Mouse (Mus musculus) hindbrain, embryonic 14.5 days (tissue): ENCODE data around the gene Rplp2. TPM values are rescaled to one million over a fixed set of nuclear protein-coding genes. Genes with fewer than 3 reads are reported as not detected.
"Not testable (repeated sequence)": the region's sequence is repeated elsewhere in the genome, so short reads cannot be mapped to it uniquely, and the experiment has no call there.

ENCODE experiments used
- ATAC-seq: fragments of 200-750 bp; cut with Nextera tagmentation; 2 replicates; pipeline ENCODE4 v1.8.0; 2017; ENCODE audit warnings: moderate number of reproducible peaks, mild to moderate bottlenecking, moderate TSS enrichment, moderate library complexity; ENCODE audit not compliant: low FRiP score
- DNase-seq: peaks from one replicate; pipeline ENCODE4 v3.0.0-alpha.2; 2015; ENCODE audit warnings: low spot score
- H3K27ac ChIP-seq: fragments of 300-500 bp; sonication (generic); 2 replicates; pipeline ENCODE4 v1.5.1; 2014; ENCODE audit warnings: mild to moderate bottlenecking, moderate library complexity
- H3K27me3 ChIP-seq: fragments of 300-500 bp; sonication (generic); 2 replicates; pipeline ENCODE4 v1.6.1; 2014; ENCODE audit warnings: mild to moderate bottlenecking, low read length, mixed read lengths; ENCODE audit not compliant: control insufficient read depth, insufficient read depth
- H3K36me3 ChIP-seq: fragments of 300-500 bp; sonication (generic); replicated peaks from 2 replicates; pipeline ENCODE4 v1.6.1; 2014; ENCODE audit not compliant: control insufficient read depth, insufficient read depth
- H3K4me1 ChIP-seq: fragments of 300-500 bp; sonication (generic); replicated peaks from 2 replicates; pipeline ENCODE4 v1.6.1; 2014; ENCODE audit warnings: antibody characterized with exemption, low read length, mixed read lengths; ENCODE audit not compliant: control insufficient read depth, insufficient read depth
- H3K4me2 ChIP-seq: fragments of 300-500 bp; sonication (generic); replicated peaks from 2 replicates; pipeline ENCODE4 v1.6.1; 2014; ENCODE audit warnings: mild to moderate bottlenecking, moderate library complexity
- H3K4me3 ChIP-seq: fragments of 300-500 bp; sonication (generic); replicated peaks from 2 replicates; pipeline ENCODE4 v1.5.1; 2014; ENCODE audit warnings: mild to moderate bottlenecking, low read length
- H3K9ac ChIP-seq: fragments of 300-500 bp; sonication (generic); 2 replicates; pipeline ENCODE4 v1.6.1; 2014
- H3K9me3 ChIP-seq: fragments of 300-500 bp; sonication (generic); 2 replicates; pipeline ENCODE4 v1.6.1; 2016; ENCODE audit warnings: low read length; ENCODE audit not compliant: control insufficient read depth
- WGBS: fragments of 180-500 bp; shearing (Covaris S2); extraction: QIAGEN DNeasy Blood & Tissue Kit; methylation state at CpG from one replicate; pipeline ENCODE4 v1.1.7; 2014; 5-methylcytosine and 5-hydroxymethylcytosine counted together
- polyA plus RNA-seq: library from polyadenylated mRNA; unstranded; fragments of >200 nt; fragmentation: Nextera tagmentation; extraction: Ambion mirVana; gene quantifications from 2 replicates; pipeline ENCODE4 v1.2.1, GENCODE M21; 2014

Gene Rplp2
- polyA plus RNA-seq, result 669 and 782 TPM in 2 replicates

DNA sequence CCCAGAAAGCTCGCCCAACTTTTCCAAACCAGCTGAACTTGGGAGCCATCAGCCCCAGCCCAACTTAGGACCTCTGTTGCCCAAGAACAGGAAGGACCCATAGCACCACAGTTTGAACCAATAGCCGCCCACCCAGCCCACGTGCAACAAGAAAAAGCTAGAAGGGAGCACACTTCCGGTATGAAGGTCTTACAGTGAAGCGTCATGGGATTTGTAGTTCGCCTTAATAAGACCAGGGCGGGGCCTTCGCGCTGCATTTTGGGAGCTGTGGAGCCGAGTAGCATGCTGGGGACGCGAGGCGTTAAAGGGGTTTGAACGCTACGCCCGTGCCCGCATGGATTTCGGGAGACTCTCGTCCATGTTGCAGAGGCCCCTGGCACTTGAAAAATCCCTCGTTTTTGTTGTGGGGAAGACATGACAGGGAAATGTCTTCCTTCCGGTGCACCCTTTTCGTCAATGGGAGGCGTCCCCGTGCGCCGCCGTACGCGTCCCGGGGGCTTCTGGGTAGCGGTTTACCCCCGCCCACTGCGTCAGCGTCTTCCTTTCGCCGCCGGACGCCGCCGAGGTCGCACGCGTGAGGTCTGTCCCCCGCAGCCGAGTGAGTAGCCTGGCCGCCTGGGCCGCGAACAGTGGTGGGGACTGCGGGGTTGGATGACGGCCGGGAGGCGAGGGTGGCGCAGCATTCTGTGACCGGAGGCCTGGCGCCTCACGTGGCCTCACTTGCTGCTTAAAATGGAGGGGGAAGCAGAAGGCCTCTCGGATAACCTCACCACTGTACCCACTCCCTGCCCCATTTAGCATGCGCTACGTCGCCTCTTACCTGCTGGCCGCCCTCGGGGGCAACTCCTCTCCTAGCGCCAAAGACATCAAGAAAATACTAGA, at the start of gene Rplp2:
Rplp2 (plus strand) TSS at position 261 of the 882 bp plus-strand sequence.
- no peaks in the 10 kb centered on the region for H3K27me3 ChIP-seq
- DNase-seq, result peak; percentile 94
- ATAC-seq, result peak; percentile 93
- no peaks in the 10 kb centered on the region for H3K9me3 ChIP-seq
- peak within 1 kb of the TSS; percentile 97 for H3K27ac ChIP-seq
- H3K4me1 ChIP-seq, result peaks cover 27% of the 10 kb centered on the region
- H3K4me3 ChIP-seq, result peak within 1 kb of the TSS; percentile 83
- peak within 1 kb of the TSS; percentile 75 for H3K4me2 ChIP-seq
- peak within 1 kb of the TSS; percentile 94 for H3K9ac ChIP-seq
- H3K36me3 ChIP-seq, result peaks cover 39% of the 10 kb centered on the region
- WGBS, result under 1% methylated on average over 63 of the region's 63 CpGs

DNA sequence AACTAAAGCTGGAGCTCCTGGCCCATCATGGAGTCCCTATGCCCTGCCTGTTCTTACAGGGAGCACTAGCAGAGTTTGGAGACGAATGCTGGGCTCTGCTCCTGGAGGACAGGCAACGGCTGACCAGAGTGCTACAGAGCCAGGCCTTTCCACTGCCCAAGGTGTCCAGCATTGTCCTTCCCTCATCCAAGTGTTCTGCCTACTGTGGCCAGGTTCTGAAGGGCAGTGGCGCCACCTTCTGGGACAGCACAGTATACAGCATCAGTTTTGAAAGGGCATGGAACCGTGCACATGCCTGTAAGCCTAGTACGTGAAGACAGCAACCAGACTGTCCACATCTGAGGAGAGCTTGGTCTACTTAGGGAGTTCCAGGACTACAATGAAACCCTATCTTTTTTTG, 43.9 kb upstream of the Rplp2 start:
- no peaks in the 10 kb centered on the region for H3K4me1 ChIP-seq
- no peaks in the 10 kb centered on the region for H3K27me3 ChIP-seq
- ATAC-seq (no peak), DNase-seq (peak; percentile 29)
- H3K27ac ChIP-seq, result no peak overlapping the region
- H3K9ac ChIP-seq, result no peak overlapping the region
- H3K9me3 ChIP-seq, result no peaks in the 10 kb centered on the region
- peaks cover 65% of the 10 kb centered on the region for H3K36me3 ChIP-seq
- no peak overlapping the region for H3K4me3 ChIP-seq
- WGBS, result 46% methylated on average over 5 of the region's 5 CpGs
- no peak overlapping the region for H3K4me2 ChIP-seq

DNA sequence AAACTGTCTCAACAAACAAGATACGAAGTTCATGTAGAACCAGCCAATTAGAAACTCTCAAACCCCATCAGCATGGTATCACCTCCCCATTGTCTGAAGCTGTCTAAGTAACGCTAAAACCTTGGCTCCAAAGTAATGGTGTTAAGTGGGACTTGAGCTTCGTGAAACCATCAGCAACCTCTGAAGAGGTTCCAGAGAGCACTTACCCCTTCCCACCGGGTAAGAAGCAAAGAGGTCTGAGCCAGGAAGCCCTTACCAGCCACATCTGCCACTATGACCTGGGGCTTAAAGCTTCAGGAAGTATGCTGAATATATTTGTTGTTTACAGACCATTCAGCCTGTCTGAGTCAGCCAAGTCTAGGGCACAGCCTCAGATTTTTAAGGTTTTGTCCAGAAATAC, 41.7 kb upstream of the Rplp2 start:
- no peaks in the 10 kb centered on the region; the same call in 1 of the 2 replicates for H3K4me1 ChIP-seq
- no peaks in the 10 kb centered on the region for H3K27me3 ChIP-seq
- no peak for ATAC-seq
- no peak for DNase-seq
- peaks cover 65% of the 10 kb centered on the region for H3K36me3 ChIP-seq
- no peak overlapping the region for H3K4me3 ChIP-seq
- no peak overlapping the region for H3K4me2 ChIP-seq
- 88% methylated on average over 4 of the region's 4 CpGs for WGBS
- H3K9me3 ChIP-seq, result no peaks in the 10 kb centered on the region
- no peak overlapping the region for H3K9ac ChIP-seq
- H3K27ac ChIP-seq, result no peak overlapping the region

DNA sequence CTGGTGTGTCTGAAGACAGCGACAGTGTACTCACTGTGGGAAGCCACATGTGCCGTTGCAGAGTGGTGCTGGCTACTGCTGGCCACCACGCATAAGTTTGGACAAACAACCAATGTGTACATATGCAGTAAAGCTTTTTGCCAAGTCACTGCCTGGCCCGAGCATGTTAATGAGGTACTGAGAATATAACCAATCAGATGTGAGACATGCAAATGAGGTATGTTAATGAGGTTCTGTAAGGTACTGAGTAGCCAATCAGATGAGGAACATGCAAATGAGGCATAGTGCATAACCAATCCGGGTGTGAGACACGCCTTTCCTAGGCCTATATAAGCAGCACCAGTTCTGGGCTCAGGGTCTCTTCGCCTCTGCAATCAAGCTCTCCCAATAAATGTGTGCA, 39.5 kb upstream of the Rplp2 start:
- H3K4me2 ChIP-seq, DNase-seq, H3K9ac ChIP-seq, ATAC-seq, H3K4me3 ChIP-seq, H3K9me3 ChIP-seq, H3K27me3 ChIP-seq, H3K27ac ChIP-seq, H3K4me1 ChIP-seq: not testable (repeated sequence)
- WGBS, result 95% methylated on average over 7 of the region's 7 CpGs
- H3K36me3 ChIP-seq, result peaks cover 47% of the 10 kb centered on the region

- ATAC-seq (peak; percentile 69), DNase-seq (peak; percentile 87)
- H3K9me3 ChIP-seq, result no peaks in the 10 kb centered on the region
- H3K27ac ChIP-seq, result 0 out of 2 replicates have a peak overlapping the region, but pooled peaks have one; percentile 34
- peak overlapping the region; percentile 40 for H3K9ac ChIP-seq
- H3K4me3 ChIP-seq, result no peak overlapping the region
- 13% methylated on average over 11 of the region's 11 CpGs for WGBS
- 0 out of 2 replicates have a peak overlapping the region, but pooled peaks have one; percentile 7 for H3K4me2 ChIP-seq
- H3K36me3 ChIP-seq, result peaks cover 38% of the 10 kb centered on the region; the same call in 1 of the 2 replicates
- peaks cover 8% of the 10 kb centered on the region for H3K4me1 ChIP-seq
- no peaks in the 10 kb centered on the region for H3K27me3 ChIP-seq
Measured at GRCm38 (mm10) chr7:141408833-141409232, 38.3 kb upstream of the Rplp2 start.

DNA sequence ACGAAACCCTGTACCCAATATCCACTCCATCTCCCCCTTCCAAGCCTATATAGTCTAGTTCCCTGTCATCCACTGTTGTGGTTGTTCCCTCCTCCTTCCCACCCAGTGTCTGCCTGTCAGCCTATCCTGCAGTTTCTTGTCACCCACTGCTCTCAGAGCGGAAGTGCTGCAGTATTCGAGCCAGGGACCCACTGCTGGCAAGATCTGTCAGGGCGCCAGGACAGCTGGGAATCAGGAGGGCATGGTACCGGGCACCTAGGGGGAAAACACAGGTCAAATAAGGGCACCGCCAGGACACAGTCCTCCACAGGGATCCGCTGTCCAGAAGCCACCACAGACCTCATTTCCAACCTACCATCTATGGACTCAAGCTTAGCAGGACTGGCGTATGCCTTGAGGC, 36.5 kb upstream of the Rplp2 start:
- no peak overlapping the region for H3K4me2 ChIP-seq
- WGBS, result 91% methylated on average over 8 of the region's 8 CpGs
- H3K36me3 ChIP-seq, result peaks cover 32% of the 10 kb centered on the region; the same call in 1 of the 2 replicates
- DNase-seq (no peak), ATAC-seq (no peak)
- H3K4me3 ChIP-seq, result no peak overlapping the region
- H3K9ac ChIP-seq, result no peak overlapping the region
- H3K27ac ChIP-seq, result no peak overlapping the region
- H3K4me1 ChIP-seq, result peaks cover 13% of the 10 kb centered on the region
- H3K27me3 ChIP-seq, result no peaks in the 10 kb centered on the region
- no peaks in the 10 kb centered on the region for H3K9me3 ChIP-seq

DNA sequence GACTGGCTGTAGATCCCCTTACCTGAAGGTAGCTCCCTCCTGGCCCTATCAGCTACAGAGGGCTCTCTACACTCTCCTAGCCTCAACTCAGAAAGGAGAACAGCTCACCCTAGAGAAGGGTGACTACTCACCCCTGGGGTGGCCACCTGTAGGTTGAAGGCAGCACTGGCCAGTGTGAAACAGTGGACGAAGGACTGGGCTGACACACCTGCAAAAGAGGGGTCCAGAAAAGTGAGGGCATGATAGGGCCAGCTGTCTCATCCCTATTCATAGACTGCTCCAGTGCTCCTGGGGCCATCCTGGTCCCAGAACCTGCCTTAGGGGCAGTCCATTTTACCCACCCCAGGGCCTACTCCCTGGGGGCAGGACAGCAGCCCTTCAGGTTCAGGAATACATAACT, 35.5 kb upstream of the Rplp2 start:
- H3K4me3 ChIP-seq, result no peak overlapping the region
- H3K27me3 ChIP-seq, result no peaks in the 10 kb centered on the region
- DNase-seq (no peak), ATAC-seq (no peak)
- H3K36me3 ChIP-seq, result peaks cover 32% of the 10 kb centered on the region; the same call in 1 of the 2 replicates
- H3K4me2 ChIP-seq, result no peak overlapping the region
- H3K4me1 ChIP-seq, result peaks cover 13% of the 10 kb centered on the region
- 94% methylated on average over 1 of the region's 1 CpGs for WGBS
- no peak overlapping the region for H3K27ac ChIP-seq
- no peak overlapping the region for H3K9ac ChIP-seq
- no peaks in the 10 kb centered on the region for H3K9me3 ChIP-seq

DNA sequence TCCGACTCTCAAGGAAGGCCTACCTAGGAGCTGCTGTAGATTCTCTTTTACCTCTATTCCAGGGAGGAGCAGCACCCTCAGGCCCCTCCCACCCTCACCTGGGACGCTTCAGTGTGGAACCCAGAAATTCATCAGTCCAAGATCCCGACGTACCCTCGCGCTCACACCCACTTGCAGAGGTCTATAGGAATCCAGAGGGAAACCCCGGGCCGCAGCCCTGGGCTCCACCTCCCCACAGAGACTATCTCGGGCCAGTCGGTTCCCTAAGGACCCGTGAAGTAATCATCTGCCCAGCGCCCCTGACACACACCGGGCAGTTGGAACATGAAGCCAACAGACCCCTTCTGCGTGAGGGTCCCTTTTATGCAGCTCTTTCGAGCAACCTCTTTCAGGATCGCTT, 33.8 kb upstream of the Rplp2 start:
- Histone ChIP-seq H3K9me3 (no peaks in the 10 kb centered on the region), H3K4me2 (peak overlapping the region; percentile 86), H3K4me1 (peaks cover 13% of the 10 kb centered on the region), H3K36me3 (peaks cover 25% of the 10 kb centered on the region; the same call in 1 of the 2 replicates), H3K27ac (peak overlapping the region; percentile 80), H3K4me3 (peak overlapping the region; percentile 61), H3K27me3 (no peaks in the 10 kb centered on the region), H3K9ac (peak overlapping the region; percentile 68)
- 4% methylated on average over 16 of the region's 16 CpGs for WGBS
- peak; percentile 25 for DNase-seq
- ATAC-seq, result peak; percentile 26; the same call in 1 of the 2 replicates

DNA sequence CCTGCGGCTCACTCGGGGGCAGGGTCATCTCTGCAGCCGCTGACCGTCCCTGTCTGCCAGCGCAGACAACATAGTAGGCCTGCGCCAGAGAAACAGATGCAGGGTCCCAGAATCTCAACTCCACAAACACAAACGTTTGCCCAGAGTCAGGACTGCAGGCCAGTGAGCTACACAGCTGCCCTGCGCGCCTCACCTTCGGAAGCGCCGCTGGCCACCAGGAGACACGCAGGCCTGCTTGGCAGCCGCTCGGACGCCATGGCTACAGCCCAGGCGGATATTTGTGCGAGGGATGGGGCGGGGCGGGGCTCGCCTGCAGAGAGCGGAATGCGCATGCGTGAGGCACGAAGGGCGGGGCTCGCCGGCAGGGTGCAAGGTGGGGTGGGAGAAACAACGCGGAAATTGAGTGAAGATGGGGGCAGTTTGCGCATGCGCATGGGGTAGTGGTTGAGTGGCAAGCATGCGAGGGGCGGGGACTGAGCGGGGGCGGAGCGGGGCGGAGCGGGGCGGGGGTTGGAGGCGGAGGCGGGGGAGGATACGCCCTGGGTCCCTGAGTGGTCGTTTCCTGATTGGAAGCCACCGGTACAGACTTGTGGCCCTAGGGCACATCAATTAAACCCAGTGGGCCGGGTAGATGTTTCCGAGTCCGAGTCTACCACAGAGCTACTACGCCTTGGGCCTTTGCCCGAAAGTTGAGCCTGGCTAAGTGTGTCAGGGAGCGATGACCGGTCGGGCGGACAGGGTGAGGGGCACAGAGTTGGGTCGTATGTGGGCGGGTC, 33.2 kb upstream of the Rplp2 start, which contains the start of gene Gatd1:
Gatd1 (minus strand) TSS at position 328 of the 776 bp plus-strand sequence.
- Histone ChIP-seq H3K4me2 (peak within 1 kb of the TSS; percentile 86), H3K36me3 (peaks cover 18% of the 10 kb centered on the region; the same call in 1 of the 2 replicates), H3K27ac (peak within 1 kb of the TSS; percentile 80), H3K4me3 (peak within 1 kb of the TSS; percentile 61), H3K27me3 (no peaks in the 10 kb centered on the region), H3K9ac (peak within 1 kb of the TSS; percentile 68), H3K4me1 (peaks cover 13% of the 10 kb centered on the region), H3K9me3 (no peaks in the 10 kb centered on the region)
- ATAC-seq, result peak; percentile 84
- WGBS, result under 1% methylated on average over 50 of the region's 56 CpGs
- peak; percentile 100 for DNase-seq
